Mouse (Mus musculus) hematopoietic stem cell, adult 5-6 weeks (primary cell): ENCODE data around the gene Ica1. TPM values are rescaled to one million over a fixed set of nuclear protein-coding genes. Genes with fewer than 3 reads are reported as not detected.

ENCODE experiments used
- ATAC-seq, 2 experiments: fragments of 125-278 bp in 1 of 2; replicated peaks in 1 of 2; 2 replicates each; pipeline ENCODE4 v1.8.0; 2016 to 2017; ENCODE audit warnings: inconsistent platforms in 2 of 2, mild to moderate bottlenecking in 2 of 2, moderate number of reproducible peaks in 2 of 2, low read depth in 1 of 2, moderate TSS enrichment in 1 of 2; ENCODE audit not compliant: low FRiP score in 2 of 2, poor library complexity in 2 of 2, severe bottlenecking in 2 of 2, insufficient read depth in 1 of 2, low TSS enrichment in 1 of 2
- total RNA-seq: library from RNA; stranded (forward); fragments of 172-1452, 232-1000 nt; gene quantifications from 2 replicates; pipeline ENCODE4 v1.2.3, GENCODE M21; 2017

Gene Ica1
- 51.0 and 59.3 TPM in 2 replicates for total RNA-seq

DNA sequence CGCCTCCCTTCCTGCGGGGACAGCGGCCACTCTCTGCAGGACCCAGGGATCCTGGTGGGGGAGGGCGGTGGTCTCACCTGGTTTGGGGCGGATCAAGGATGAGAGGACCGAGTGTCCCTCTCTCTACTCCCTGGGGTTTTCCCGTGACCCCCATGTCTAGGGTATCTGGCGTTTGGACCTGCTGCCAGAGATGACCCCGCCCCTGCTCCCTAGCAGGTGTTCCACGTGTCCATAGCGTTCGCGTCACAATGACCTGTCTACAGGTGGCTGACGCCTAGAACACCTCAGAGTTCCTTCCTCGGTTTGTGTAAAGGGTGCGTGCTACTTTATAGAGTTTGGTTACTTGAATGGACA lies at the start of gene Ica1:
Ica1 (minus strand) TSS at position 193 of the 354 bp plus-strand sequence.
- peak; percentile 19 to 51; a peak in 3 of 4 replicates for ATAC-seq

DNA sequence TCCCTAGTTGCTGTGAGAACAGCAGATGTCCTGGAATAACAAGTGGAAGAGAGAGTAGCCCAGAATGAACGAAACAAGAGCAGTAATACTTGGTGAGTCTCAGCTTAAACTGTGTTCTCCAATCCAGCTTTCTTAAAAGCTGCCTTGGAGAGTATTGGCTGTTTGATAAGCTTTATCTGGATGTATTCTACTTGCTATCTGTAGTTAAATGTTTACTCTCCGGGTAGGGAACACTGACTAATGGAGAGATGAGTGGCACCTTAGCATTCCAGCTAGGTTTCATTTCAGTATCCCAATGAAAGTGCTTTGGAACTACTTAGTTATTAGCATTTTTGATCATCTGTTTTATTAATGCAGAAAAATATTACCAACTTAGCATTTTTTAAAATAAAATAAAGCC lies 41.6 kb upstream of the Ica1 start:
- ATAC-seq, result no peak

DNA sequence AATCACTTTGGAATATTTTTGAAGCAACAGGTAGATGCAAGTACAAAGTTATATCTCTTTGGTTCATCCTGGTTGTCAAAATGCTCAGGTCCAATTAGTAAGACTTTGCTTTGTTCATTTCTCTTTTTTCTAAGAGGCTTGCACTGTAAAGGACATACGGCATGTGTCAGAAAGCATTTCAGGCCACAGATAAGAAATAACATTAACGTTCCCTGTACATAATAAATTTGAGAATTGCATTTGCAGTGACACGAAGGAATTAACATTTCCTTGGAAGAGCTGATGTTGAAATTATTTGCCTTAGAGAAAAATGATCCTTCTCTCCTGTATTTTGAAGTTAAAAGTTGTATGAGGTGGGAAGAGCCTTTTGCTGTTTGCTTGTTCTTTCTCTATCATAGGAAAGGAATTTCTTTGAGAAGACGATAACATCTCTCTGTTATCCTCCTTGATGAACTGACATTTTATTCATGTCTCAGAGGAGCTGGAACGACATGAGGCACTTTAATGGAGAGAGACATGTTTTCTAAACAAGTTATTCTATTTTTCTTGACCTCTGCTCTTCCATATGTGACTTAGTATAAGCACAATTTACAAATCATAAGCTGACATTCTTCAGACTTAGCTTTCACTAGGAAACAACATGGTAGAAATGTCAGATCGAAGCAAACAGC lies 36.2 kb upstream of the Ica1 start:
- no peak for ATAC-seq

DNA sequence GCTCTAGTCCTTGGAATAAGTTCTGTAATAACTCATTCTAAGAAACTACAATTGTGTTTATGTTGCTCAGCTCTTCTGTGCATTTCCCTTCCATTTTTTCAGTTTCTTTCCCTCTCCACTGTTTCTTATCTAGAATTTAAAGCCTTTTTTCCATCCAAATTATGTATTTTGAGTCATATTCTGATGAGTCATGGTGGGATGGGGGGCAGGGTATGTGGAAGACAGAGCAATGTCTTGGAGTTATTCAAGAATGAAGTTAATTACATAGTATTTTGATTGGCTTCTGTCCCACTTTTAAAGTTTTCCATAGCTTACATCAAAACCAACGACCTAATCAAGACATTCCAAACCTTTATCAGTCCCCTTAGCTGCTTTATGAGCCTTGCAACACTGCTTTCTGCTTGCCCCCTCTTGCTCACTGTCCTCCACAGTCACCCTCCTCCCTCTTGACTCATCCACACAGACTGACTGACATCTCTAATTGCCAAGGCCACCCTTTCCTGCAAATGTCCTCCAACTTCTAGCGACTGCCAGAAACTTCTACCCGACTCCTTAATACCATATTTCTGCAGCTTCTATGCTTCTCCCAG lies 24.4 kb upstream of the Ica1 start:
- ATAC-seq, result no peak

DNA sequence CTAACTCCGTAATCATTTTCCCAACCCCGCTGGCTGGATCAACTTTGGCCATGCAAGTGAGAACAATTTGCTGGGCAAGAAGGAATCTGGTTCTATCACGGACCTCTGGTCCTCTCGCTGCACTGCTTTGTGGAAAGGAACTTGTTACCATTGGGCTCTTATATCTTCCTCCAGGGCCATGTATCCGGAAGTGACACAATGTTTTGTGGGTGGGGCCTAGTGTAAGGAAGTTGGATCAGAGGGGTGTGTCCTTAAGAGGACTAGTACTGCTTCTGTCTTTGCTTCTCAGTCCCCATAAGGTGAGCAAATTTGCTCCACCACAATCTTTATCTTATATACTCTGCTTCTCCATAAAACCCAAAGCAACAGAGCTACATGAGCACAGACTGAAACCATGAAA lies 14.1 kb upstream of the Ica1 start:
- no peak for ATAC-seq

DNA sequence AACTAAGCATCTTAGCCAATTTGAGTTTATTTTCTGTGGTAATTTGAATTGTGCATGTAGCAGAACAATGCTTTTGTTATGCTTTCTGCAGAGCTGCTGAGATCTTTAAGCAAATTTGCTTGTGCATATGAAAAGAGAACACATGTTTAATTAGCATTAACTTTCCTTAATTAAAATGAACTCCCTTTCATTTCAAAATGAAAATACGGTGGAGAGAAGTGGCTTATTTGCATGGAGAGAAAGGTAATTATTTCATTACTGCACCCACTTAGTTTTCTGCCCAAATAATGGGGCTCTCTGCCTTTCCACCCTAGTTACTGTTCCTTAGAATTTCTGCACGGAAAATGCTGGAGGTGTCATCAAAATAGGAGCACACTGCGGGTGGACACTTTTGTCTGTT lies 13.5 kb upstream of the Ica1 start:
- ATAC-seq, result no peak

DNA sequence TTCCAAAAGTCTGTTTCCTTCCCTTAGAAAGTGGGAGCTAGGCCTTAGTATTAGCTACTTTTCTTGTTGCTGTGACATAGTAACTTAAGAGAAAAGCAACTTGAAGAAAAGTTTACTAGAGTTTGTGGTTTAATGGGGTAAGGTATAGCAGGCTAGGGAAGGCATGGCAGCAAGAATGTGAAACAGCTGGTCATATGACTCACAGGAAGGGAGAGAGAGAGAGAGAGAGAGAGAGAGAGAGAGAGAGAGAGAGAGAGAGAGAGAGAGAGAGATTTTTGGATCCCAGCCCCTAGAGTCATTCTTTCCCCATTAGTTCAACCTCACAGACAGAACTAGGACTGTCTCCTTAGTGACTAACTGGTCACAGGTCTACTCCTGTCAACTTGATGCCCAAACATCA lies 2.3 kb upstream of the Ica1 start:
- ATAC-seq, result no peak

DNA sequence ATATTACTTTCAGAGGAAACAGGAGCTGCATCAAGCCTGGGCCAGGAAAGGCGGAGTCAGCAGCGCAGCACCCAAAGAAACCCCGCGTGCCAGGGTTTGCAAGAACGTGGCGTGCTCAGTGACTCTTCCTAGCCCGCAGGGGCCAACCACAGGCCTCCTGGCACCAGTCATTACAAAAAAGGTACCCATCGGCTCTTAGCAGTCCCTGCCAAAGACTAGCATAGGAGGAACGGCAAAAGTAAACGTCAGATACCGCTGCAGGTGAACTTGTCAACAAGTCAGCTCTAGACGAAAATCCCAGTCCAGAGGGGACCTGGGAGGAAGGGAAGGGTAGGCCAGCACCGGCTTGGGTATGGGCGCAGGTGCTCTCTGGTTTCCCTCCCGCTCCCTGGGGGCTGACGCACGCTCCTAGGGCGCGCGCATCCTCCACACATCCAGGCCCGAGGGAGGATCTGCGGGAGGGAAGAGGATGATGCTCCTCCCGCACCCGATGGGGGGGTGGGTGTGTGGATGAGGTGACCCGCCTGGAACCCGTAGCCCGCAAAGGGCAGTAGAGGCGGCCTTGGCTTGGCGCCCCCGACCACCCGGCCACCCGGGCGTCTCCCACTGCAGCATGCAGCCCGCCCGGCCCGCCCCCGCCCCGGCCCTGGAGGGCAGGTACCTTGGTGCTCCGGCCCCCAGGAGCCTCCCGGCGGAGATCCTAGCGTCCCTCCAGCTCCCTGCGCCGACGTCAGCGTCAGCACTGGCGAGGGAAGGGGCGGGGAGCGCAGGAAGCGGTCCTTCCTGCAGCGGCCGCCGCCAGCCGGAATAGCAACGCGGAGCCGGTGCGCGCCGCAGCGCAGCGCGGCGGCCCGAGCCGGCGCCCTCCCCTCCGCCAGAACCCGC lies 635 bp downstream of the Ica1 start:
- peak; percentile 80 to 84 for ATAC-seq

DNA sequence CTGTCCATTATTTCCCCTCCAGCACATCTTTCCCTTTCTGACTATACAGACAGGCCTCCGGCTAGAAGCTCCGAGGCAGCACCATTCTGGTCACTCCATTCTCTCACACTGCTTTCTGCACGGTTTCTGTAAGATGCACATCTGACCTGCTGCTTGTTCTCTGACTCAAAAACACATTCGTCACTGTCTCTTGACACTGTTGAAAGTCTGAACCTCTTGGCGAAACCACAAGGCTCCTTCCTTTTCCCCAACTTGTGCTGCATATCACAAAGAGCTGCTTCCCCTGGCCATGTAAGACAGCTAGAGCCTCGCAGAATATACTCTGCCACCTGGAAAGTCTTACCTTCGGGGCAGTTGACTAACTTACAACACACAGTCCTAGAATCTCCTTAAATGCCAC lies 6.7 kb downstream of the Ica1 start:
- peak; percentile 59 to 74 for ATAC-seq

DNA sequence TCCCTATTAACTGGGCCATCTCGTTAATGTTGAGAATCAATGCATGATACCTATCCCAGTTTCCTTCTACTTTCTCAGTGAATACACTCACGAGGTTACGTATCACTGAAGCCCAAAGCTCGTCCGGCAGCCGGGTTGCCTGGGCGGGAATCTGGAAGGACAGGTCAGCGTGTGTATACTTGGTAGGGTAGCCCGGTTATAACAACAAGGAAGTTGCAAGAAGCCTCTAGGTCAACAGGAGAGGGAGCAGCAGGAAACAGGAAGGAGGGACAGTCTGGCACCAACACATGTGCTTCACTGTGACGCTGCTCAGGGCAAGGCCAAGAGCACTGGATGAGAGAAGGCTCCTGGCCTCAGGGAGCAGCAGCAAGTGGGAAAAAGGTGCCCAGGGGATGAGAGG lies 7.9 kb downstream of the Ica1 start:
- peak; percentile 47 to 66 for ATAC-seq

DNA sequence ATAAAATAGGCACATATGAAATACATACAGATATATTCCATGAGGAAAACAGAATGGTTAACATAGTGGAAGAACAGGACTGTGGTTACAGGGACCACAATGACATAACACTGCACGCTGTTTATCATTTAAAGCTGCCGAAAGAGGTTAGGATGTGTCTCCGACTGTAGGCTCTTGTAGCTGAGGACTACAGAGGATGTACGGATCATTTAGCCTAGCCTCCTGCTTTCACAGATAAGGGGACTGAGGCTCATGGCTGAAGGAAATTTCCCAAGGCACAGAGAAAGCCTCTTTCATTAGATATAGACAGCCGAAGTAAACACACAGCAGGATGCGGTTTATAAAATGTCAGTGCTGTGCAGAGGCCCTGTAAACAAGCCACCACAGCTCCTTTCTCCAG lies 8.5 kb downstream of the Ica1 start:
- ATAC-seq, result no peak

DNA sequence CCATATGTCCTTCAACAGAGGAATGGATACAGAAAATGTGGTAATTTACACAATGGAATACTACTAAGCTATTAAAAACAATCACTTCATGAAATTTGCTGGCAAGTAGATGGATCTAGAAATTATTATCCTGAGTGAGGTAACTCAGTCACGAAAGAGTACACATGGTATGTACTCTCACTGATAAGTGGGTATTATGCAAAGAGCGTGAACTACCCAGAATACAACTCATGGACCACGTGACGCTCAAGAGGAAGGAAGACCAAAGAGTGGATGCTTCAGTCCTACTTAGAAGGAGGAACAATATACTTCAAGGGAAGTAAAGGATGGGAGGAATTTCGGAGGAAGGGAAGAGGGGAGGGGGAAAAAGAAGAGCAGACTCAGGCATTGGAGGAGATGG lies 11.6 kb downstream of the Ica1 start:
- no peak for ATAC-seq

DNA sequence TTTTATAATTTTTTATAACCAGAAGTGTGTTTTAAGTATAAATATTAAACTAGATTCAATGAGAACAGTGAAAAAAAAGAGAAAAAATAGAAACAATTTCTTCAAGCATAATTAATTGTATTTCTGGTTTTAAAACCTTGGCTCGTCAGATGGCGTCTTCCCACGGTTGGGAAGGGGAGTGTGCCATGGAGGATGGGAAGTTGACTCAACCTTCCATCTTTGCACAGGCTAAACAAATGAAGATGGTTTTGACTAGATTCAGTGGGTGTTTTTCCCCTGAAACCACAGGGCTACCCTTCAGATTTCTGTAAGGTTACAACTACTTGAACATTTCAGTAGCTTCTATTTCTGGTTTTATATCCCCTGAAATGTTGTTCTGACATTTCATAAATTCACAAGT lies 12.5 kb downstream of the Ica1 start:
- ATAC-seq, result no peak

DNA sequence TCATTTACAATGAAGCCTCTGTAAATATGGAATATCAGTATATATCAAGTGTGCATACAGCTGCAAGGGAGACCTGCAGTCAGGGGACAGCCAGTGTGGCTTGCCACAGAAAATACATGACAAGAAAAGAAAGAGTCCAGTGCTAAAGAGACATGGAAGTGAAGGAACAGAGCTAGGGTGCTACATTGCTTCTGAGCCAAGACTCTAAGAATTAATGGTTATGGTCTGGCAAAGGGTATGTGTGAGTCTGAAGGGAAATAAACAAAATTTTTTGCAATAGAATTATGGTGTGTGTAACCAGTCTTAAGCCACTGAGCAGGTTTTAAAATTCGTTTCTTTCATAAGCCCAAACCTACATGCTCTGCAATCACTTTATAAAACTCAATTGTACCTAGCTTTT lies 13.2 kb downstream of the Ica1 start:
- ATAC-seq, result no peak

DNA sequence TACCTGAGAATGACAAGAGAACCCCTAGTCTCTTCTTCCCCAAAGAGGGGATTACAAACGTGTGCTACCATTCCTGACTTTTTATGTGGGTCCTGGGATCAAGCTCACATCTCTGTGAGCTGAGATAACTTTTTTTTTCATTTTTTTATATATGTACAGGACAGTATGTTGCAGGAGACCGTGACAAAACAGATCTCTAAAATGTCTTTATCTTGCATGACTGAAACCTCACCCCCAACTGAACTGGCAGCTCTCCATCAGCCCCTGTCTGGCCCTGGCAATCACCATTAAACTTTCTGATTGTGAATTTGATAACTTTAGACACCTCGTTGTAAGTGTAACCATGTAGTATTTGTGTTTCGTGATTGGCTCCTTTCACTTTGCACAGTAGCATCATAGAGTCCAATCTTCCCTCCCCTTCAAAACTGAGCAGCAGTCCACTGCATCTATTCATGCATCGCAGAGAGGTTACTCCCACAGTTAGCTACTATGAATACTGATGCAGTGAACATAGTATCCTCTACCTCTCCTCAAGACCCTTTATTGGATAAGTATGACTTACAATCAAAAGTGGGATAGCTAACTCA lies 17.5 kb downstream of the Ica1 start:
- no peak for ATAC-seq

DNA sequence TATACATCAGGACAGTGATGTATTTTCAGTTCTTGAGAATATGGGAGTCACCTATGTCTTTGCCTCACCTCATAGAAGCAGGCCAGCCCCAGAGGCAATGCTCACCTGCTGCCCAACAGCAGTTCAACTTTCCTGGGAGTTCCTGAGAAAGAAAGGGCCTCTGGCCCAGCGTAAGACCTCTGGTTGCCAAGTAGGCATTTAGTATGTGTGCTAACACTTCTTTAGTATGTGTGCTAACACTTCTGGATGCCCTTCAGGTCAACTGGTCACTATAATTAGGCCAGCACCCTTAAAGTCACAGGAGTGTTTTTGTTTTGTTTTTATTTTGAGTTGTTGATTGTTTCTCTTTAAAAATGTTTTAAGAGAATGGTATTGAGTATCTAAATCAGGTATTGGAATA lies 18.4 kb downstream of the Ica1 start:
- no peak for ATAC-seq

DNA sequence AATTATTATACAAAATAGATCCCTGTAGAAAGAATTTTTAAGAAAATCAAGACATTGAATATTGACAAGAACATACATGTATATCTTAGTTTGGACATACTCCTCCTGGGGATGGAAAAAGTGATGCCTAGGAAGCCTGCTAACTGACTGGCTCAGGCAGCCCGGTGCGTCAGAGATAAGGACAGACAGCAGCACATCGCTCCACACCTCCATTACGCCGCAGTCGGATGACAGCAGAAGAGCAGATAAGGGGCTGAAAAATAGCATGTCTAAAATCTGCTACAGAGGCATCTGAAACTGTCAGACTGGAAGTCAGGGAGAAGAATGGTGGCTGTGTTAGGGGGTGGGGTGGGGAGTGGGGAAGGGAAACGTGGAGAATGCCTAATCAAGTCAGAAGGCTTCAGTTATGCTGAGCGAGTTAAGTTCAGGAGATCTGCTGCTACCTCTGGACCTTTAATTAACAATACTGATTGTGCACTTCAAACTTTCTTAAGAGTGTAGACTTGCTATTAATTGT lies 22.5 kb downstream of the Ica1 start:
- peak in 1 of 2 experiments; percentile 42; a peak in 2 of 4 replicates for ATAC-seq

DNA sequence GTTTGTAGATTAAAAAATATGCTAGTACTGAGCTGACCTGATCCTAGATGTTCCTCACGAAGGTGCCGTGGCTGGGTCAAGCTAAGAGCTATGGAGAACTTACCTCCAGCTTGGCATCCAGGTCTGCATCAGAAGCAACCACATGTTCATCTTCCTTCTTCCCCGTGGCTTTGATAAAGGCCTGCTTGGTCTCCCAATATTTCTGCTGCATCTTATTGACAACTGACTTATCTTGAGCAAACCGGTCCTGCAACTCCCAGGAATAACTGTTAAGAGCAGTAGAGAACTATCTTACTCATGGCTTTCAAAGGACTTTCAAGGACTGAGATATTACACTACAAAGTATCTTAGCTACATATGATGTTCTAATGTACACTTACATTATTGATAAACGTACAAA lies 23.8 kb downstream of the Ica1 start:
- ATAC-seq, result no peak
